Mouse (Mus musculus) heart, embryonic 15.5 days (tissue): ENCODE results near the gene Dip2c. TPM values are rescaled to one million over a fixed set of nuclear protein-coding genes. Genes with fewer than 3 reads are reported as not detected.

Experiments
- ATAC-seq: fragments of 200-750 bp; cut with Nextera tagmentation; replicated peaks from 2 replicates; pipeline ENCODE4 v1.8.0; 2017; ENCODE audit warnings: low read depth, moderate TSS enrichment; ENCODE audit not compliant: insufficient number of reproducible peaks, insufficient read depth, low FRiP score
- H3K27ac ChIP-seq: fragments of 300-500 bp; sonication (generic); 2 replicates; pipeline ENCODE4 v1.5.1; 2015; ENCODE audit warnings: mild to moderate bottlenecking, inconsistent platforms
- H3K27me3 ChIP-seq: fragments of 300-500 bp; sonication (generic); 2 replicates; pipeline ENCODE4 v1.6.1; 2015; ENCODE audit warnings: inconsistent platforms
- H3K36me3 ChIP-seq: fragments of 300-500 bp; sonication (generic); 2 replicates; pipeline ENCODE4 v1.6.1; 2015; ENCODE audit warnings: mild to moderate bottlenecking, inconsistent platforms
- H3K4me1 ChIP-seq: fragments of 300-500 bp; sonication (generic); replicated peaks from 2 replicates; pipeline ENCODE4 v1.6.1; 2015; ENCODE audit warnings: inconsistent platforms
- H3K4me2 ChIP-seq: fragments of 300-500 bp; sonication (generic); 2 replicates; pipeline ENCODE4 v1.6.1; 2015; ENCODE audit warnings: inconsistent platforms, mild to moderate bottlenecking, moderate library complexity
- H3K4me3 ChIP-seq: fragments of 300-500 bp; sonication (generic); 2 replicates; pipeline ENCODE4 v1.5.1; 2015; ENCODE audit warnings: mild to moderate bottlenecking, inconsistent platforms
- H3K9ac ChIP-seq: fragments of 300-500 bp; sonication (generic); 2 replicates; pipeline ENCODE4 v1.6.1; 2015; ENCODE audit warnings: mild to moderate bottlenecking, inconsistent platforms
- H3K9me3 ChIP-seq: fragments of 300-500 bp; sonication (generic); replicated peaks from 2 replicates; pipeline ENCODE4 v1.6.1; 2016; ENCODE audit warnings: inconsistent platforms
- WGBS: fragments of 180-500 bp; shearing (Covaris S2); methylation state at CpG from one replicate; pipeline ENCODE4 v1.1.7; 2015; ENCODE audit warnings: mixed read lengths; 5-methylcytosine and 5-hydroxymethylcytosine counted together
- polyA plus RNA-seq: library from polyadenylated mRNA; unstranded; fragments of >200 nt; fragmentation: Nextera tagmentation; extraction: Ambion mirVana; gene quantifications from 2 replicates; pipeline ENCODE4 v1.2.1, GENCODE M21; 2015

Gene Dip2c
- polyA plus RNA-seq, 1 experiment from 2014 or later = 6.3 TPM

DNA sequence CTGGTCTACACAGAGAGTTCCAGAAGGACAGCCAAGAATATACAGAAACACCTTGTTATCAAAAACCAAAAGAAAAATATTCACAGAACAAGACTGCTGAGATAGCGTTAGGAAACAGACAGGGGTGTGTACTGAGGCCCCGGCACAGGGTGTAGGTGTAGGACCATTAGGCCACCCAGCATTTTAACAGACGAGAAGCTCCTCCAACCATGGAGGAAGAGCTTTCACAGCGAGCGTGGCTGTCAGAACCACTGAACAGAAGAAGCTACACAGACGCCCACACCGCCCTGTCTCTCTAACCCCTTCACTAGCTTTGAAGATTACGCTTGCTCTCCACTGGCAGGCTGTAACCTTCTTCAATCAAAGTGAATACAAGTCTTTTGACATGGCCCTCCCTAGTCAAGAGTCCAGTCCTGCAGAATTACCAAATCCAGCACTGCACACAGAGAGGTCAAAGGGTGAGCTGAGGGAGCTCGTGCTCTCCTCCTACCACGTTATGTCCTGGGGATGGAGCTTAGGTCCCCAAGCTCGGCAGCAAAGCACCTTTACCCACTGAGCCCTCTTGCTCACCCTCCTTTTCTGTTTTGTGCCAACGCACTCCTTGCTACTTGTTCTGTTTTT, 426.4 kb downstream of the Dip2c start:
- peaks cover 21% of the 10 kb centered on the region for H3K4me1 ChIP-seq
- H3K4me2 ChIP-seq = no peak overlapping the region
- no peak overlapping the region for H3K9ac ChIP-seq
- no peak overlapping the region for H3K27ac ChIP-seq
- WGBS = 60% methylated on average over 12 of the region's 12 CpGs
- H3K36me3 ChIP-seq = peaks cover 9% of the 10 kb centered on the region; the same call in 1 of the 2 replicates
- no peak for ATAC-seq
- H3K27me3 ChIP-seq = no peaks in the 10 kb centered on the region
- no peak overlapping the region for H3K4me3 ChIP-seq
- H3K9me3 ChIP-seq = no peaks in the 10 kb centered on the region

GRCm38 (mm10) chr13:9706720-9707119, 430.4 kb downstream of the Dip2c start:
- no peak for ATAC-seq

GRCm38 (mm10) chr13:9708433-9709240, 432.3 kb downstream of the Dip2c start:
- Histone ChIP-seq H3K9me3 (no peaks in the 10 kb centered on the region), H3K27ac (no peak overlapping the region), H3K4me1 (peaks cover 3% of the 10 kb centered on the region; the same call in 1 of the 2 replicates), H3K9ac (no peak overlapping the region), H3K27me3 (no peaks in the 10 kb centered on the region), H3K36me3 (peaks cover 13% of the 10 kb centered on the region; the same call in 1 of the 2 replicates), H3K4me3 (no peak overlapping the region), H3K4me2 (no peak overlapping the region)
- no peak for ATAC-seq
- WGBS = 83% methylated on average over 7 of the region's 7 CpGs

More at GRCm38 (mm10) chr13:9706720-9707119, 430.4 kb downstream of the Dip2c start:
- Histone ChIP-seq H3K27me3 (no peaks in the 10 kb centered on the region), H3K4me3 (no peak overlapping the region), H3K27ac (no peak overlapping the region), H3K4me1 (peaks cover 10% of the 10 kb centered on the region), H3K4me2 (no peak overlapping the region), H3K36me3 (peaks cover 13% of the 10 kb centered on the region; the same call in 1 of the 2 replicates), H3K9ac (no peak overlapping the region), H3K9me3 (no peaks in the 10 kb centered on the region)
- WGBS = 87% methylated on average over 8 of the region's 8 CpGs

- ATAC-seq = no peak
- no peak overlapping the region for H3K4me2 ChIP-seq
- WGBS = 94% methylated on average over 1 of the region's 1 CpGs
Measured at GRCm38 (mm10) chr13:9712409-9712808, 436.1 kb downstream of the Dip2c start.

GRCm38 (mm10) chr13:9712971-9713370, 436.6 kb downstream of the Dip2c start:
- Histone ChIP-seq H3K9ac (no peak overlapping the region), H3K4me2 (no peak overlapping the region), H3K36me3 (peaks cover 4% of the 10 kb centered on the region; the same call in 1 of the 2 replicates), H3K27me3 (no peaks in the 10 kb centered on the region), H3K27ac (no peak overlapping the region), H3K9me3 (no peaks in the 10 kb centered on the region), H3K4me3 (no peak overlapping the region), H3K4me1 (peaks cover 6% of the 10 kb centered on the region; the same call in 1 of the 2 replicates)
- 89% methylated on average over 3 of the region's 3 CpGs for WGBS
- ATAC-seq = no peak

More at GRCm38 (mm10) chr13:9712409-9712808, 436.1 kb downstream of the Dip2c start:
- Histone ChIP-seq H3K9ac (no peak overlapping the region), H3K27me3 (no peaks in the 10 kb centered on the region), H3K4me1 (peaks cover 6% of the 10 kb centered on the region; the same call in 1 of the 2 replicates), H3K27ac (no peak overlapping the region), H3K9me3 (no peaks in the 10 kb centered on the region), H3K4me3 (no peak overlapping the region), H3K36me3 (peaks cover 4% of the 10 kb centered on the region; the same call in 1 of the 2 replicates)

GRCm38 (mm10) chr13:9713462-9714134, 437.3 kb downstream of the Dip2c start:
- Histone ChIP-seq H3K4me1 (peaks cover 6% of the 10 kb centered on the region; the same call in 1 of the 2 replicates), H3K27ac (no peak overlapping the region), H3K27me3 (no peaks in the 10 kb centered on the region), H3K9ac (no peak overlapping the region), H3K36me3 (peaks cover 2% of the 10 kb centered on the region; the same call in 1 of the 2 replicates), H3K9me3 (no peaks in the 10 kb centered on the region), H3K4me3 (no peak overlapping the region), H3K4me2 (no peak overlapping the region)
- 48% methylated on average over 6 of the region's 6 CpGs for WGBS
- no peak for ATAC-seq

DNA sequence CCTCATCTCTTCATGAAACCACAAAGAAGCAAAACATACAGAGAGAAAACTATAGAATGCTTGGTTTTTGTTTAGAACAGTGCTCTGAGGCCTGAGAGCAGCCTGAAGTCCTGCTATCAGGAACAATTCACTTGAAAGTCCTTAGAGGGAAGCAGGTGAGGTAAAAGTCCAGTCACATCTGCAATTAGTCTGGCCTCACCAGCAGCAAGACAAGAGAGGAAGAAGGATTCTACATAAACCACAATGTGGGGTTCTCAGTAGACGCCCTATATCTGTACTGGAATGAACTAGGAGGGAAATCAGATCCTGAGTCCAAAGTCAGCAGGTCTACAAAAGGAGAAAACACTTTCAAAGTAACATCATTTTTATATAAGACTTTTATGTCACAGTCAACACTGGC, 438.9 kb downstream of the Dip2c start:
- Histone ChIP-seq H3K9ac (no peak overlapping the region), H3K4me2 (no peak overlapping the region), H3K4me3 (no peak overlapping the region), H3K27me3 (no peaks in the 10 kb centered on the region), H3K27ac (no peak overlapping the region), H3K9me3 (no peaks in the 10 kb centered on the region), H3K4me1 (peaks cover 6% of the 10 kb centered on the region; the same call in 1 of the 2 replicates), H3K36me3 (no peaks in the 10 kb centered on the region)
- no peak for ATAC-seq
- WGBS = 79% methylated on average over 1 of the region's 1 CpGs

Other genes with a start within 250 kb of the Dip2c start
- gene Larp4b, start 182.6 kb upstream of the Dip2c start, polyA plus RNA-seq = 23.5 and 25.4 TPM in 2 replicates